Mouse (Mus musculus): ENCODE data around the gene Trmt112. TPM values are rescaled to one million over a fixed set of nuclear protein-coding genes. Genes with fewer than 3 reads are reported as not detected.
A peak's percentile ranks its signal among the peaks of the same experiment; 100 is the strongest.

Trmt112 gene
- total RNA-seq, 1 experiment: 105 TPM

DNA sequence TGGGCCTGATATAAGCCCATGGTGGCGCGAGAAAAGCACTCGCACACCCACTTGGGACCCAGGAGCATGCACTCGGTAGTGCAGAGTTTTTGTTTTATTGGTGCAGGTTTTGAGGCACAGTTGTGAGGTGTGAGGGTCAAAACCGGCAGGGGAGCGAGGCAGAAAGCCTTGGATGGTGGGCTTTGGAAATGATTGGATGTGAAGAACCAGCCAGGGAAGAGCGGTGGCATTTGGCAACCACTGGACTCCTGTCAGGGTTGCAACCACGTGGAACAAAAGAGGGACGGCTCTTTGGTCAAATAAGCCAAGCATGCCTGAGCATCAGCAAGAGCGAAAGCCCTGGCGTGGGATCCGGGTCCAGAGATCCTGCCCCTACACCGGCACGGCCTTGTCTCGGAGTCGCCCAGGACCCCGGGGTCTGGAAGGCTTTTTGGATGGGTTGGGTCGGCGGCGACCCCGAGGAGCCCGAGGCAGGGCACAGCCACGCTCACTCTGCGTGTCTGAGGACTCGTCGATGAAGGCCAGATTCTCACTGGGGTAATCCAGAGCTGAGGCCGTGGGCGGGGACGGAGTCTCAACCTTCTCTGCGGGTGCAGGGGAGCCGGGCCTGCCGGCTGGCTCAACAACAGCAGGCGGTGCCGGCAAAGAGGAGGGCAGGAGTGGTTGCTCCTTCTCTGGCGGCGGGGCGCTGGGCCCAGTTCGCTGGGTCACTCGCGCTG is 16.3 kb downstream of the Trmt112 start:
- DNase-seq (ENCODE audit: low read depth, low spot score): no peak
- H3K9me3 ChIP-seq (ENCODE audit: control insufficient read depth, insufficient read depth, low read depth, low read length): no peaks in the 10 kb centered on the region
- no peak overlapping the region for H3K27ac ChIP-seq (ENCODE audit: insufficient read depth, low read depth, low read length, poor library complexity, severe bottlenecking)

DNA sequence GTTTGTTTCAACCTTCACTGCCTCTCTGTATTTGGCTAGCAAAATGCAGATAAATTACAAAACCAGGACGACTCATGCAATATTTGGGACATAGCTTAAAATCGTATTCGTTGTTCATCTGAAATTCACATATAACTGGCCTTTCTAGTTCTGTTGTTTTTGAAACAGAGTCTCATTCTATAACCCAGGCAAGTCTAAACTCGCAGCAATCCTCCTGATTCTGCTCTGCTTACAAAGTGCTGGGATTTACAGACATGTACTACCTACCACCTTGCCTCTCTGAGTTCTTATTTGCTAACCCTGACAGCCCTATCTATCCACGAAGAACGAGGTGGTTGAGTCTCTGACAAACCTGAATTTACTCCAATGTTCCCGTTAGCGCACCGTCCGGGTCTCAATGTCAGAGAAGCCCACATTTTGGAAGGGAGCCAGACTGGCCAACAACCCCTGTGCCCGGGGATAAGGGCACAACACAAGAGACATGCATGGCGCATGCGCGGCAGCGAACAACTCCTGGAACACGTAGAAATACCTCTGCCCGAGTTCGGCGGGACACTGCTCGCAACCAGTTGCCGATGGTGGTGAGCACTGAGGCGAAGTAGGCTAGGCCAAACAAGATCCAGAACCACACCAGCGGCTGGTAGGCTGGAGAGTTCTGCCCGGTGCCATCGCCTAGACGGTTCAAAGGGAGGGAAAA is 17.2 kb downstream of the Trmt112 start:
- in situ Hi-C loops (cut with MboI; ENCODE audit: low sequenced_read_pairs in 2 of 2, unreplicated experiment in 2 of 2): no loop called here
- Histone ChIP-seq H3K36me3 (ENCODE audit: control insufficient read depth, insufficient read depth, low read length, poor library complexity, severe bottlenecking) (no peaks in the 10 kb centered on the region), H3K9ac (ENCODE audit: insufficient read depth, low read depth, low read length, poor library complexity, severe bottlenecking) (no peak overlapping the region), H3K27ac (ENCODE audit: insufficient read depth, low read depth, low read length, poor library complexity, severe bottlenecking) (no peak overlapping the region), H3K9me3 (ENCODE audit: control insufficient read depth, insufficient read depth, low read depth, low read length) (no peaks in the 10 kb centered on the region), H3K4me3 (ENCODE audit: insufficient read depth in 1 of 2, low read depth in 1 of 2, low read length in 2 of 2, poor library complexity in 1 of 2, severe bottlenecking in 1 of 2) (no peak overlapping the region), H3K4me1 (ENCODE audit: control insufficient read depth in 2 of 2, insufficient read depth in 2 of 2, low read length in 2 of 2, poor library complexity in 1 of 2) (peaks cover 4 to 22% of the 10 kb centered on the region in 2 experiments)
- TF ChIP-seq ZC3H11A (IDR thresholded peaks at IDR 0.05; ENCODE audit: borderline replicate concordance, low read depth, low read length): no peak
- TF ChIP-seq ZNF384 (IDR thresholded peaks at IDR 0.05; ENCODE audit: low read depth, low read length): no peak
- TF ChIP-seq CHD2 (IDR thresholded peaks at IDR 0.05; ENCODE audit: low read depth, low read length): no peak
- TF ChIP-seq MAFK (IDR thresholded peaks at IDR 0.05; ENCODE audit: insufficient read depth, low read depth, low read length): no peak
- TF ChIP-seq HCFC1 (IDR thresholded peaks at IDR 0.05; ENCODE audit: borderline replicate concordance, insufficient read depth, low read length): no peak
- no peak for DNase-seq (ENCODE audit: low read depth, low spot score)

More for the DNA sequence above, 16.3 kb downstream of the Trmt112 start:
- peaks cover 3 to 15% of the 10 kb centered on the region in 2 experiments for H3K4me1 ChIP-seq (ENCODE audit: control insufficient read depth in 2 of 2, insufficient read depth in 2 of 2, low read length in 2 of 2, poor library complexity in 1 of 2)
- in situ Hi-C loops (cut with MboI; ENCODE audit: low sequenced_read_pairs in 2 of 2, unreplicated experiment in 2 of 2): no loop called here
- H3K9ac ChIP-seq (ENCODE audit: insufficient read depth, low read depth, low read length, poor library complexity, severe bottlenecking): peak overlapping the region; percentile 59
- no peaks in the 10 kb centered on the region for H3K36me3 ChIP-seq (ENCODE audit: control insufficient read depth, insufficient read depth, low read length, poor library complexity, severe bottlenecking)
- TF ChIP-seq MAFK (IDR thresholded peaks at IDR 0.05; ENCODE audit: insufficient read depth, low read depth, low read length) (no peak), ZNF384 (IDR thresholded peaks at IDR 0.05; ENCODE audit: low read depth, low read length) (no peak), ZC3H11A (IDR thresholded peaks at IDR 0.05; ENCODE audit: borderline replicate concordance, low read depth, low read length) (no peak), CHD2 (IDR thresholded peaks at IDR 0.05; ENCODE audit: low read depth, low read length) (no peak), HCFC1 (IDR thresholded peaks at IDR 0.05; ENCODE audit: borderline replicate concordance, insufficient read depth, low read length) (no peak)
- peak overlapping the region; percentile 28 to 46 for H3K4me3 ChIP-seq (ENCODE audit: insufficient read depth in 1 of 2, low read depth in 1 of 2, low read length in 2 of 2, poor library complexity in 1 of 2, severe bottlenecking in 1 of 2)

DNA sequence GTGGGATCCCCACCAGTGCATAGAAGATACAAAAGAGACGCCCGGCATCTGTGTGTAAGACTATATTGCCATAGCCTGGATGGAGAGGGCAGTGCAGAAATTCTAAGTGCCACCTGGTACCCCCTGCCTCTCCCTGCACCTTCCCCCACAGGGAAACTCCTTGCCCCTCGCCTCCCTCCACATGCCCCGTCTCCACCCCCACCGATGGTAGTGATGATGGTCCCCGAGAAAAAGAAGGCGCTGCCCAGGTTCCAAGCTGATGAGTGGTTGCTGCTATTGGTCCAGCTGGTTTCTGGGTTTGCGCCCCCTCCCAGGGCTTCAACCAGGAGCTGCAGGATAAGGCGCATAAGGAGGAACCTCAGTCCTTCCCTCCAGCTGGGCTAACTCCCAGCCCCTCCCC is 18.6 kb downstream of the Trmt112 start:
- DNase-seq (ENCODE audit: low read depth, low spot score): no peak
- TF ChIP-seq HCFC1 (IDR thresholded peaks at IDR 0.05; ENCODE audit: borderline replicate concordance, insufficient read depth, low read length) (no peak), ZNF384 (IDR thresholded peaks at IDR 0.05; ENCODE audit: low read depth, low read length) (no peak), MAFK (IDR thresholded peaks at IDR 0.05; ENCODE audit: insufficient read depth, low read depth, low read length) (no peak), CHD2 (IDR thresholded peaks at IDR 0.05; ENCODE audit: low read depth, low read length) (no peak), ZC3H11A (IDR thresholded peaks at IDR 0.05; ENCODE audit: borderline replicate concordance, low read depth, low read length) (no peak)
- no peak overlapping the region for H3K9ac ChIP-seq (ENCODE audit: insufficient read depth, low read depth, low read length, poor library complexity, severe bottlenecking)
- no peak overlapping the region for H3K4me3 ChIP-seq (ENCODE audit: insufficient read depth in 1 of 2, low read depth in 1 of 2, low read length in 2 of 2, poor library complexity in 1 of 2, severe bottlenecking in 1 of 2)
- no peaks in the 10 kb centered on the region for H3K9me3 ChIP-seq (ENCODE audit: control insufficient read depth, insufficient read depth, low read depth, low read length)
- H3K27ac ChIP-seq (ENCODE audit: insufficient read depth, low read depth, low read length, poor library complexity, severe bottlenecking): no peak overlapping the region
- H3K36me3 ChIP-seq (ENCODE audit: control insufficient read depth, insufficient read depth, low read length, poor library complexity, severe bottlenecking): no peaks in the 10 kb centered on the region
- in situ Hi-C loops (cut with MboI; ENCODE audit: low sequenced_read_pairs in 2 of 2, unreplicated experiment in 2 of 2): no loop called here
- H3K4me1 ChIP-seq (ENCODE audit: control insufficient read depth in 2 of 2, insufficient read depth in 2 of 2, low read length in 2 of 2, poor library complexity in 1 of 2): peaks cover 1 to 28% of the 10 kb centered on the region in 2 experiments; a peak in 3 of 4 replicates

DNA sequence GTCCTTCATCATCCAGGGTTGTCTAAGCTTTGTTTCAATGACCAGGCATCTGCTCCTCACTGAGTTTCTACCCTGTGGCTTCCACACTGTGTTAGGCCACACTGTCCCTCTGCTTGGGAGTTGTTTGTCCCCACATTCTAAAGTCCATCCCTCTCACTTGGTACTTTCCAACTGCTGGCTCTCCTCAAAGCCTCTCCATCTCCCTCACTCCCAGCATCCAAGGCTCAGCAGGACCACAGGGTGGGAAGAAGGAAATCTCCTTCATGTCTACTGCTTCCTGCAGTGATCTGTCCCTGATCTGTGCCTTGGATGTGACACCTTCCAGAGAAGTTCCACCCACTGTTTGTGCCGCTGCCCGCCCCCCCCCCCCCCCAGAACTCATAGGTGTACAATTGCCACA is 21.5 kb downstream of the Trmt112 start:
- H3K36me3 ChIP-seq (ENCODE audit: control insufficient read depth, insufficient read depth, low read length, poor library complexity, severe bottlenecking): no peaks in the 10 kb centered on the region
- no peak overlapping the region for H3K9ac ChIP-seq (ENCODE audit: insufficient read depth, low read depth, low read length, poor library complexity, severe bottlenecking)
- H3K9me3 ChIP-seq (ENCODE audit: control insufficient read depth, insufficient read depth, low read depth, low read length): no peaks in the 10 kb centered on the region
- in situ Hi-C loops (cut with MboI; ENCODE audit: low sequenced_read_pairs in 2 of 2, unreplicated experiment in 2 of 2): no loop called here
- H3K4me1 ChIP-seq (ENCODE audit: control insufficient read depth in 2 of 2, insufficient read depth in 2 of 2, low read length in 2 of 2, poor library complexity in 1 of 2): peaks cover 3 to 29% of the 10 kb centered on the region in 2 experiments
- no peak overlapping the region for H3K4me3 ChIP-seq (ENCODE audit: insufficient read depth in 1 of 2, low read depth in 1 of 2, low read length in 2 of 2, poor library complexity in 1 of 2, severe bottlenecking in 1 of 2)
- no peak overlapping the region for H3K27ac ChIP-seq (ENCODE audit: insufficient read depth, low read depth, low read length, poor library complexity, severe bottlenecking)
- TF ChIP-seq HCFC1 (IDR thresholded peaks at IDR 0.05; ENCODE audit: borderline replicate concordance, insufficient read depth, low read length) (no peak), MAFK (IDR thresholded peaks at IDR 0.05; ENCODE audit: insufficient read depth, low read depth, low read length) (no peak), ZNF384 (IDR thresholded peaks at IDR 0.05; ENCODE audit: low read depth, low read length) (no peak), ZC3H11A (IDR thresholded peaks at IDR 0.05; ENCODE audit: borderline replicate concordance, low read depth, low read length) (no peak), CHD2 (IDR thresholded peaks at IDR 0.05; ENCODE audit: low read depth, low read length) (no peak)
- DNase-seq (ENCODE audit: low read depth, low spot score): no peak
